Mouse (Mus musculus) hindbrain, embryonic 16.5 days (tissue): Measurements from ENCODE around the gene Prkag3. TPM values are rescaled to one million over a fixed set of nuclear protein-coding genes. Genes with fewer than 3 reads are reported as not detected.

Experiments
- ATAC-seq: fragments of 200-750 bp; cut with Nextera tagmentation; 2 replicates; pipeline ENCODE4 v1.8.0; 2017; ENCODE audit warnings: moderate TSS enrichment, moderate library complexity
- H3K27ac ChIP-seq: fragments of 300-500 bp; sonication (generic); 2 replicates; pipeline ENCODE4 v1.5.1; 2014; ENCODE audit warnings: low read depth, mild to moderate bottlenecking, control low read depth, low read length, moderate library complexity
- H3K27me3 ChIP-seq: fragments of 300-500 bp; sonication (generic); replicated peaks from 2 replicates; pipeline ENCODE4 v1.6.1; 2014; ENCODE audit warnings: low read length; ENCODE audit not compliant: control insufficient read depth, insufficient read depth
- H3K36me3 ChIP-seq: fragments of 300-500 bp; sonication (generic); 2 replicates; pipeline ENCODE4 v1.6.1; 2014; ENCODE audit warnings: mild to moderate bottlenecking, low read length, moderate library complexity, mixed read lengths; ENCODE audit not compliant: control insufficient read depth, insufficient read depth
- H3K4me1 ChIP-seq: fragments of 300-500 bp; sonication (generic); 2 replicates; pipeline ENCODE4 v1.6.1; 2014; ENCODE audit warnings: low read depth, low read length; ENCODE audit not compliant: control insufficient read depth, insufficient read depth
- H3K4me2 ChIP-seq: fragments of 300-500 bp; sonication (generic); 2 replicates; pipeline ENCODE4 v1.6.1; 2014; ENCODE audit warnings: mild to moderate bottlenecking, low read length, control low read depth, moderate library complexity
- H3K4me3 ChIP-seq: fragments of 300-500 bp; sonication (generic); 2 replicates; pipeline ENCODE4 v1.5.1; 2014; ENCODE audit warnings: mild to moderate bottlenecking, low read length, control low read depth, moderate library complexity
- H3K9ac ChIP-seq: fragments of 300-500 bp; sonication (generic); 2 replicates; pipeline ENCODE4 v1.6.1; 2014; ENCODE audit warnings: low read depth, mild to moderate bottlenecking, control low read depth, low read length, moderate library complexity
- H3K9me3 ChIP-seq: fragments of 300-500 bp; sonication (generic); 2 replicates; pipeline ENCODE4 v1.6.1; 2014; ENCODE audit warnings: mild to moderate bottlenecking, low read length, moderate library complexity; ENCODE audit not compliant: control insufficient read depth
- WGBS: fragments of 180-500 bp; shearing (Covaris S2); extraction: QIAGEN DNeasy Blood & Tissue Kit; methylation state at CpG from one replicate; pipeline ENCODE4 v1.1.7; 2014; 5-methylcytosine and 5-hydroxymethylcytosine counted together
- polyA plus RNA-seq: library from polyadenylated mRNA; unstranded; fragments of >200 nt; fragmentation: Nextera tagmentation; extraction: Ambion mirVana; gene quantifications from 2 replicates; pipeline ENCODE4 v1.2.1, GENCODE M21; 2015

Gene Prkag3
- polyA plus RNA-seq, 1 experiment from 2014 or later, result 0.13 TPM

- Histone ChIP-seq H3K27me3 (no peaks in the 10 kb centered on the region), H3K4me3 (no peak overlapping the region), H3K9ac (no peak overlapping the region), H3K36me3 (peaks cover 65% of the 10 kb centered on the region), H3K27ac (no peak overlapping the region), H3K4me2 (no peak overlapping the region), H3K9me3 (no peaks in the 10 kb centered on the region), H3K4me1 (no peaks in the 10 kb centered on the region)
- WGBS, result 91% methylated on average over 8 of the region's 8 CpGs
- no peak for ATAC-seq
These were observed 55.0 kb downstream of the Prkag3 start for GRCm38 (mm10) chr1:74693891-74694583.

Other genes with a start within 250 kb of the Prkag3 start
- gene Cnot9, start 243.2 kb downstream of the Prkag3 start, polyA plus RNA-seq, result 39.7 and 47.0 TPM in 2 replicates
- 6.8 and 9.3 TPM in 2 replicates for gene Plcd4, start 206.3 kb downstream of the Prkag3 start, polyA plus RNA-seq
- 20.7 and 24.4 TPM in 2 replicates for gene Usp37, start 204.9 kb downstream of the Prkag3 start, polyA plus RNA-seq
- 6.8 and 8.5 TPM in 2 replicates for gene Zfp142, start 161.0 kb downstream of the Prkag3 start, polyA plus RNA-seq
- gene Bcs1l, start 160.9 kb downstream of the Prkag3 start, polyA plus RNA-seq, result 23.0 and 23.7 TPM in 2 replicates
- gene Rnf25, start 147.8 kb downstream of the Prkag3 start, polyA plus RNA-seq, result 46.8 and 48.5 TPM in 2 replicates
- gene Stk36, start 147.8 kb downstream of the Prkag3 start, polyA plus RNA-seq, result 17.6 and 17.7 TPM in 2 replicates
- 5.3 and 8.8 TPM in 2 replicates for gene Ttll4, start 87.5 kb downstream of the Prkag3 start, polyA plus RNA-seq
- 2.4 and 3.5 TPM in 2 replicates for gene Cyp27a1, start 35.6 kb downstream of the Prkag3 start, polyA plus RNA-seq
- 4.9 and 6.1 TPM in 2 replicates for gene Wnt6, start 22.7 kb upstream of the Prkag3 start, polyA plus RNA-seq
- 0.40 TPM in 2 replicates for gene Wnt10a, start 42.3 kb upstream of the Prkag3 start, polyA plus RNA-seq
- gene Cdk5r2, start 105.7 kb upstream of the Prkag3 start, polyA plus RNA-seq, result 8.4 and 9.4 TPM in 2 replicates
- 2.9 and 3.3 TPM in 2 replicates for gene Fev, start 136.2 kb upstream of the Prkag3 start, polyA plus RNA-seq
- 1.4 and 2.1 TPM in 2 replicates for gene Cryba2, start 143.9 kb upstream of the Prkag3 start, polyA plus RNA-seq
- 1.1 and 1.6 TPM in 2 replicates for gene Cfap65, start 186.4 kb upstream of the Prkag3 start, polyA plus RNA-seq
- 0.25 and 0.30 TPM in 2 replicates for gene Ihh, start 202.5 kb upstream of the Prkag3 start, polyA plus RNA-seq